Mouse (Mus musculus) ovary, postnatal 10 days (tissue): ENCODE results near the gene Timeless.
"Not testable (repeated sequence)": the region's sequence is repeated elsewhere in the genome, so short reads cannot be mapped to it uniquely, and the experiment has no call there.

Experiments used
- DNase-seq: peaks from one replicate; pipeline ENCODE4 v3.0.0; 2022; ENCODE audit warnings: low spot score

Timeless gene

DNA sequence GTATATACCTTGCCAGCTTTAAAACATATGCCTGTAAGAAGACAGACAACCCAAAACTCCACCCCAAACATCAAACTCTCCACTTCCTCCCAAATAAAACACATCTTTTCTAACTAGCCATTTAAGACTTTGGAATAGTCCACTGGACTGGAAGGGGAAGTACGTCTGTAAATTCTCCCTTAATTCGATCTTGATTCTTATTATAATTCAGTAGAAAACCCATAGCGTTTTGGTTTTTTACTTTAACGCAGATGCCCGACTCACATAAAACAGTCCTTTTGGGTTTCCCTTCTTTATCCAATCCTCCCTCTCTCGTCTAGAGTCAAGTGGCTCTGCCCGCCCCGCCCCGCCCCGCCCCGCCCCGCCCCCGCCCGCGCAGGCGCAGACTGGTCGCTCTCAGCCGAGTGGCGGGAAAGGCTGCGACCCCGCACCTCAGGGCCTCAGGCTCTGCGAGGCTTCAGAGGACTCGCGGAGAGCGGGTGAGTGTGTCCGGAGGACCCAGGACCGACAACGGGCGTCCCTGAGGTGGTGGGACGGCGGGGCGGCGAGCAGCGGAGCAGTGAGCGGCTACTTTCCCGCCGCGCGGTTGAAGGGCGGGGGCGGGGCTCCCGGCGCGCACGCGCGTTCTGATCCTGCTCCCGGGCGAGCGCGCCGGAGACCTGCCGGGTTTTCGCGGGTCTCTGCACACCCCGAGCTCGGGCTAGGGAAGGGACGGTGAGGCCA is at the start of gene Timeless:
Gene Timeless, plus strand, starts transcription at position 369 of the 723 bp plus-strand sequence.
- DNase-seq, result peak; percentile 89

DNA sequence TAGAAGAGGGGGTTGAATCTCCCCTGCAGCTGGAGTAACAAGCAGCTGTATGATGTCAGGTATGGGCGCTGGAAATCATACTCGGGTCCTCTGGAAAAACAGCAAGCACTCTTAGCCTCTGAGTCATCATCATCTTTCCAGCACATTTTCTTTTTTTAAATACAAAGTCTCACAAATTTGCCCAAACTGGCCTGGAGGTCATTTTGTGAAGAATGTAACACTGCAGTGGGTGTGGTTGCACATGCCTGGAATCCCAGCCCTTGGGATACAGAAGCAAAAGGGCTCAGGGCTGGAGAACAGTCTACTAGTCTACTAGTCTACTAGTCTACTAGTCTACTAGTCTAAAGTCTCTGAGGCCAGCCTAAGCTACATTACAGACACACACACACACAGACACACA is 47.6 kb upstream of the Timeless start:
- no peak for DNase-seq

DNA sequence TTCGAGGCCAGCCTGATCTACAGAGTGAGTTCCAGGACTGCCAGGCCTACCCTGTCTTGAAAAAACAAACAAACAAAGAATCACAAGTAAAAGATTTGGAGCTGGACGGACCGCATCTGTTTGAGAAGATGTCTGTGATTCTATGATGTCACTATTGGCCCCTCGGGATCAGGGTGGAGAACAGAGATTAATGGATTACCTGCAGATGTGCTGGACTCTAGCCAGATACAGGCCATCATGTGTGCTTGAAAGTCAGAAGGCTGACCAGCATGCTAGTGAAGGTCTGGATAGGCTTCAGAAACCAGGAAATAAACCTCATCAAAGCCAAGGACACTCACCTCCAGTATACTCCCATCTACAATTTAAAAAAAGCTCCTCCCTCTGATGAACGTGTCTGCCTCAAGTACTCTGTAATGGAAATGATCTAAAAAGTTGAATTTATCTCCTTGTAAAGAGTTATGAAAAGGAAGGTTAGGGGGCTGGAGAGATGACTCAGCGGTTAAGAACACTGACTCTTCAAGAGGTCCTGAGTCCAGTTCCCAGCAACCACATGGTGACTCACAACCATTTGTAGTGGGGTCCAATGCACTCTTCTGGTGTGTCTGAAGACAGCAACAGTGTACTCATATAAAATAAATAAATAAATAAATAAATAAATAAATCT is 46.5 kb upstream of the Timeless start:
- no peak for DNase-seq

DNA sequence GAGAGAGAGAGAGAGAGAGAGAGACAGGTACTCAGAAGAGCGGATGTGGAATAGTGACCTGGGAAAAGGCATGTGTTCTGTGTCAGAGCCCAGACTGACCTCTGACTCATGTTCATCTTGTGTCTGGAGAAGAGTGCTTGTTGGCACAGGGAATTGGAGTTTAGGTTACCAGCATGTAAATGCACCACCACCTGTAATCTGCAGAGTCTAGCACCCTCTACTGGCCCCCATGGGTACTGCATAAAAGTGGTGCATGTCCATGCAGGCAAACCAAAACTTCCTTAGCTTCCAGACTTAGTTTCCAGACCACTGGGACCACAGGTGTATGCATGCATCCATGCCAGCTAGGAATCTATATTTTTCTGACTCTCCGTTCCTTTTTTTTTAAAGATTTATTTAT is 45.9 kb upstream of the Timeless start:
- peak; percentile 63 for DNase-seq

DNA sequence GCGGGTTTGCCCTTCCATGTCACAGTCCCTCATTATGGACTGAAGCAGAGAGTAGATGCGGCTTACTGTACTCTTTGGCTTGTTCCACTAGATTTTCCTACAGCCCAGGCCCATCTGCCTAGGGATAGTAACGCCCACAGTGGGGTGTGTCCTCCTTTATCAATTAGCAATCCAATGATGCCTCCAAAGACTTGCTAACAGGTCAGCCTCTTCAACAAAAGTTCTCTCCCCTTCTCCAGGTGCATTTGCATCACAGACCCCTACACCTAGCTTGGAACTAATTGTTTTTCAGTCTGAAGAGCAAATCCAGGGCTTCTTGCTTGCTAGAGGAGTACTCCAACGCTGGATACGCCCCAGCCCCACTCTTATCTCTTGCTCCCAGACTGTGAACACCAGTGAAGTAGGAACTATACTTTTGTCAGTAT is 44.7 kb upstream of the Timeless start:
- DNase-seq, result no peak

DNA sequence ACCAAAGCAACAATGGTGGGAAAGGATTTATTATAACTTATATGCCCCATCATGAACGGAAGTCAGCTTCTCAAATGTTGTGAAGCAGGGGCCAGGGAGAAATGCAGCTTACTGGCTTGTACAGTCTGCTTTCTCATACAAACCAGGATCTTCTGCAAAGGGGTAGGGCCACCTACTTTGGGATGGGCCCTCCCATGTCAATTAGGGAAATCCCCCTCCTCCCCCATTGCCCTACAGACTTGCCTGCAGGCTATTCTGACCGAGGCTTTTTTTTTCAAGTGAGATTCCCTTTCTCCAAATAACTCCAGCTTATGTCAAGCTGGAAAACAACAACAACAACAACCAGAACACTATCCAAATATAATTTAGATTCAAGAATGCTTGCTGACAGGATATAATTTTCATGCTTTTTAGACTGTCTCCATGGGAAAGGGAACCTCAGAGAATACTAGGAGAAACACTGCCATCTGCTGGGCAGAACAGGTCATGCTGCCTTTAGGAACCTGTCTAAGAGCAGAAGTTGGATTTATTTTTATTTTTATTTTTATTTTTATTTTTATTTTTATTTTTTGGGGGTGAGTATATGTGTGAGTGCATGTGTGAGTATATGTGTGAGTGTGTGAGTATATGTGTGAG is 43.5 kb upstream of the Timeless start:
- DNase-seq, result peak; percentile 45

DNA sequence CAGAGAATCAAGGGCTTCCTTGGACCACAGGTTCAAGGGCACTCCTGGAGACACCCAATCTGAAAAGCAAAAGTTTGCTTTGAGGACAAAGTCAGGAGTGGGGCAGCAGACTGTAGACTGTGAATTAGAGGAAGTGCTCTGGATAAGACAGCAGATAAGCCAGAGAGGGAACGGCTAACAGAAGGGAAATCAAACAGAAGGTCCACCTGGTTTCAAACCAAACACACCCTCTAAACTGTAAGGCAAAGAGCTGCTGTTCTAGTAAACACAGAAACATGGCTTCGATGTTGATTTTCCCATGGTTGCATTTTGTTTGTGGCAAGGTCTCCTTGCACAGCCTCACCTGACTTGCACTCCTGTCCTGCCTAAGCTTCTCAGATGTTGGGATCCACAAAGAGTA is 40.4 kb upstream of the Timeless start:
- DNase-seq, result no peak

DNA sequence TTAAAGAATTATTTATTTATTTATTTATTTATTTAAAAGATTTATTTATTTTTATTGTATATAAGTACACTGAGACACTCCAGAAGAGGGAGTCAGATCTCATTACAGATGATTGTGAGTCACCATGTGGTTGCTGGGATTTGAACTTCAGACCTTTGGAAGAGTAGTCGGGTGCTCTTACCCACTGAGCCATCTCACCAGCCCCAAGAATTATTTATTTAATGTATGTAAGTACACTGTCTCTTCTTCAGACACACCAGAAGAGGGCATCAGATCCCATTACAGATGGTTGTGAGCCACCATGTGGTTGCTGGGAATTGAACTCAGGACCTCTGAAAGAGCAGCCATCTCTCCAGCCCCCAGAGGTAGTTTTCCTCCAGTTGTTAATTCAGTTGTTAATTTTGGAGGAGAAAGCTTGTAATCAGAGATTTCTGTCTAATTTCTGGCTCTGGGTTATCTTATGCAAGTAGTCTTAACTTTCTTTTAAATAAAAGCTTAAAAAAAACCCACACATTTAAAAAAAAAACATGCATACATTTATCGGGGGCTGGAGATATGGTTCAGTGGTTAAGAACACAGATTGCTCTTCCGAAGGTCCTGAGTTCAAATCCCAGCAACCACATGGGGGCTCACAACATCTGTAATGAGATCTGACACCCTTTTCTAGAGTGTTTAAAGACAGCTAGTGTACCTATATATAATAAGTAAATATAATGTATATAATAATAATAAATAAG is 39.7 kb upstream of the Timeless start:
- not testable (repeated sequence) for DNase-seq

DNA sequence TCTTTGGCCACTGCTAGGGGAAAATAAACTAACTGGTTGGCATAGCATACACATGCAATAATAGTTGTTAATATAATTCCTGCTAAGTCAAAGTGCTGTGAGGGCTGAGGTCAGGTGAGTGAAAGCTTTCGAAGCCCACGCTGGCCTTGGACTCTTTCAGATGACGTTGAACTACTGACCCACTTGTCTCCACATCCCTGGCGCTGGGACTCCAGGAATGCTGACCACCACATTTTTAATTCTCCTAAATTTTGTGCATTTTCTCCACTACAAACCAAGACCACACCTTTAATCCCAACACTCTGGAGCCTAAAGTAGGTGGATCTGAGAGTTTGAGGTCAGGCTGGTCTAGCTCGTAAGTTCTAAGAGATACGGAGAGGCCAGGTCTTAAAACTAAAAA is 38.8 kb upstream of the Timeless start:
- DNase-seq, result no peak

DNA sequence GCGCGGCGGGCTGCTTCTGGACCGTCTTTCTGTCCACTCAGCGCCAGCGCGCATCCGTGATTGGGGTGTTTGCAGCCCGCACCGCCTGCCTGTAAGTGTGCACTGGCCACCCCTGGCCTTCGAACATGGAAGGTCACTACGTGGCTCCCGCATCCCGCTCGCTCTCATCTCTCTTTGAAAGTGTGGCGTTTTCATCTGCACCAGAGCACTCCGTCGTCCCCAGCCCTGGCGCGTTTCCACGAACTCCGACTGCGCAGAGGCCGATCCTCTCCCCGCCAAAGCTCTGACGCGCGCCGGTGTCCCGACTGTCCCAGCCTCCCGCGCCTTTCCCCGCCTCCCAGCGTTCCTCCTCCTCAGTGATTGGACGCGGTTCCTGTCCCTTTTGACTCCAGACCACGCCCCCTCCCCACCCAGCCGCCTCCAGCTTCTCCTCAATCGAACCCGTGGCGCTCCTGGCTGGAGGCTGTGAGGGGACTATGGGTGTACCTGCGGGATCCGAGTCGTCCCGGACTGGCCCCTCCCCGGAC is 37.8 kb upstream of the Timeless start, which contains the start of gene Gls2:
Gene Gls2, plus strand, starts transcription at position 434 of the 527 bp plus-strand sequence.
- peak; percentile 91 for DNase-seq

DNA sequence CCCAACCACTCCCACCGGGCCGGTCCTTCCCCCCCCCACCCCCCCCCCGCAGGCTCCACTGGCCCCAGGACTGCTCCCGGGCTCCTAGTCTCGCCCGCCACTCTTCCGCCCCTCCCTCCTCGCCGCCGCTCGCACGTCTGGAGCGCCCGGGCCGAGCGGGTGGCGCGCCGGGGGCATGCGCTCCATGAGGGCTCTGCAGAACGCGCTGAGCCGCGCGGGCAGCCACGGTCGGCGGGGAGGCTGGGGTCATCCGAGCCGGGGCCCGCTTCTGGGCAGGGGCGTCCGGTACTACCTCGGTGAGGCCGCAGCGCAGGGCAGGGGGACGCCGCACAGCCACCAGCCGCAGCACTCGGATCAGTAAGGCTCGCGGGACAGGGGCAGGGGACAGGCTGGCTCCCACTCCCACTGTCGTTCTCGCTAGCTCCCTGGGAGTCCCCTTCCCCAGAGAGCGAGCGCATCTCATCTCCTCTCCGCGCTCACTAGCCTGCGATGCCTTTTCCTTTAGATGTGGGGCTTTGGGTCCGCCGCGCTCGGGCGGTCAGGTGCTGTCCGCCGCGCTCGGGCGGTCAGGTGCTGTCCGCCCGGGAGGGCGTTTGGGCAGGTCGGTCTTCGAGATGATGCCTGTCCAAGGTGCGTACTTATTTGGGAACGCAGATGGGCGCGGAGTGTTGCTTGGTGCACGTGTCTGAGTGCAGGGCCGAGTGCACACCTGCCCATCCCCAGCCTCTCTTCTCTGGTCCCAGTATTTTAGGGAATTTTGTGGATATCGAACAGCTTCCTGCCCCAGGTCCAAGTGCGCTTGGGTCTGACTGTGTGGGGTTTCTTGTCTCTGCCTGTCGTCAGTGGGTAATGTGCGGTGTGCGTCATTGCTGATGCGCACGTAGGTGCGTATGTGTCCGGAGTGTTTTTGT is 37.1 kb upstream of the Timeless start:
- DNase-seq, result peak; percentile 16

DNA sequence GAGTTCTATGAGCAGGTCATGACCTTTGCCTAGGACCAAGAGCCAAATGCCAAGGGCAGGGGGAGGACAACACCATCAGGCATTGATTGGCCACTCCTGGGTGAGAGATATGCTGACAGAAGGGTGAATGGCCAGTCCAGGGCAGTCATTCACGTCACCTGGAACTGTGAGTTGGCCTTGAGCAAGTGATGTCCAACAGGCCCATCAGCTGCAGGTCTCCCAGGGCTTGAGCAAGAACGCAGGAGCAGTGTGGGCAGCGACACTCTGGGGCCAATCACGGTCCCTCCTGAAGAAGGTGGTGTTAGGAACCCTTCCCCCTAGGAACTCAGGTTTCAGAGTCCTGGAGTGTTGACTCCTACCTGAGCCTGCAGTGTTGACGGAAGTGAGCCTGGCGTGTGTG is 30.0 kb upstream of the Timeless start:
- no peak for DNase-seq

DNA sequence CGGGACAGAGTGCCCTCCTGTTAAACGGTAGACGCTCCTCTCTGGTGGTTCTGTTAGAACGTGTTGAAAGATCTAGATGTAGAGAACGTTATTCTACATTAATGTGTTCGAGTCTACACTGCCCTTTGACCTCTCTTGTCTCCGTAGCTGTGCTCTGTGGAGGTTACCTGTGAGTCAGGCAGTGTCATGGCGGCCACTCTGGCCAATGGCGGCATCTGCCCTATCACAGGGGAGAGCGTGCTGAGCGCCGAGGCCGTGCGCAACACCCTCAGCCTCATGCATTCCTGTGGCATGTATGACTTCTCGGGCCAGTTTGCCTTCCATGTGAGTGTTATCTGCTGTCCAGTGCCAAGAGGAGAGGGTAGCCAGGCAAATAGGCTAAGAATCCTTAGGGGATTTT is 26.9 kb upstream of the Timeless start:
- no peak for DNase-seq

DNA sequence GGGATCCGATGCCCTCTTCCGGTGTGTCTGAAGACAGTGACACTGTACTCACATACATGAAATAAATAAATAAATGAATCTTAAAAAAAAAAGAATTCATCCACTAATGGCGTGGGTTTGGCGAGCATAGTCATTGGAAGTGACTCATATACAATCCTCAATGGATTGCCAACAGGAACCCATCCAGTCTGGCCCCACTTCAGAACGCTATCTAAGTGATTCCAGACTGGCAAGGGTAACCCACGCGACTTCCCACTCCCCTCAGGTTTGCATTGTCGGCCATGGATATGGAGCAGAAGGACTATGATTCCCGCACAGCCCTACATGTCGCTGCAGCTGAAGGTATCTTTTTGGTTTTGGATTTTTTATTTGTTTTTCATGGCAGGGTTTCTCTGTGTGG is 23.5 kb upstream of the Timeless start:
- DNase-seq, result no peak

DNA sequence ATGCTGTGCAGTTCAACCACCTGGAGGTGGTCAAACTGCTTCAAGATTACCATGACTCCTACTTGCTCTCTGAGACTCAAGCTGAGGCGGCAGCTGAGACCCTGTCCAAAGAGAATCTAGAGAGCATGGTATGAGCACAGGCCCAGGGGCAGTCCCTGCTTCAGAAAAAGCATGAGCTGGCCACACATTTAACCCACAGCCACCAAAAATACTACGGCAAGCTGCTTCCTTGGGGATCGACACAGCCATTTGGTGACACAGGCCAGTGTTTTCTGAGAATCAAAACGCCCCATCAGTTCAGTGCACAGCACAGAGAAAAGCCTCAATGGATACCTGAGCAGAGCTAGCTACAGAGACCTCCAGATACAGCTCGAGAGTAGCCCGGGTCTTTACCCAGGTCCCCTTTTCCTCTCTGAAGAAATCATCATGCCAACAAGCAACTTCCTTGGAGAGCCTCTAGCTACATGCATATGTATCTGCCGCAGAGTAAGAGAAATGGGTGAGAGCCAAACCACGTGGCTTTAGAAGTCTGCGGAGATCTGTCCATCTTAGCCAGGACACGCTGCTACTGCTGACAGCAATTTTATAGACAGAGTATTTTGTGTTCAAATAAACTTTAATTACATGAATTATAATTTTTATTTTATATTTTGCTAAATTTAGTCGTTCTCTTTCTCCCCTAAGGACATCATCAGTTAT is 22.4 kb upstream of the Timeless start:
- no peak for DNase-seq

DNA sequence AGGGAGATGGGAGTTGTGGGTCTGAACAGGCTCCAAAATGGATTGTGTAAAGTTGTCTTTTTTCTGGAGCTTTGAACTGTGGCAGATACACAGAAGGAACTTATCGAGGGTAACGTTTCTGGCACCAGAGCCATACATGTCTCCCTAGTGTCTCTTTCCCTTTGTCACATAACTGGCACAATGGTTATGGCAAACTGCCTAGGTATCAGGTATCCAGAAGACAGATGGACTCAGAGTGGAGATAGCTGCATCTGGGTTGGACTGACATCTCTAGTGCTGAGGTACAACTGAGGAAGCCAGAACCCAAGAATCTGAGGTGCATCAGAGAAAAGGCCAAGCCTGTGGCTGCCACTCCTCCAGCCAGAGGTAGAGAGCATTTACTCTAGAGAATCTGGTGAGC is 21.7 kb upstream of the Timeless start:
- DNase-seq, result no peak

DNA sequence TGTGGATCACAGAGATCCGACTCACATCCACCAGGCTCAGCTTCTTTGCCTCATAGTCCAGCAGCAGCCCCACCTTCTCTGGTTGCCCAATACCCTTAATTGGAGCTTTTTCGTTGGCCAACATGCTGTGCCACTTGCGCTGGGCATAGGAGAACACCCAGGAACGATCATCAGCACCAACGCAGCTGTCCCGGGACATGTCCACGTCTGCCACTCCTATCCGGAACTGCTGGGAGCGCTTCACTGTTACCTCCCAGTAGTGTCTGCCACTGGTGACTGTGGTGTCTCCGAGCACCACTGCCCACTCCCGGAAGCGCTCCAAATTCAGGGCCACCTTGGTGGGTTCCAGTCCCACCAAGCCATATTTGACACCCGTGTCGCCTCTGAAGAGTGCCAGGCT is 20.9 kb upstream of the Timeless start:
- no peak for DNase-seq

DNA sequence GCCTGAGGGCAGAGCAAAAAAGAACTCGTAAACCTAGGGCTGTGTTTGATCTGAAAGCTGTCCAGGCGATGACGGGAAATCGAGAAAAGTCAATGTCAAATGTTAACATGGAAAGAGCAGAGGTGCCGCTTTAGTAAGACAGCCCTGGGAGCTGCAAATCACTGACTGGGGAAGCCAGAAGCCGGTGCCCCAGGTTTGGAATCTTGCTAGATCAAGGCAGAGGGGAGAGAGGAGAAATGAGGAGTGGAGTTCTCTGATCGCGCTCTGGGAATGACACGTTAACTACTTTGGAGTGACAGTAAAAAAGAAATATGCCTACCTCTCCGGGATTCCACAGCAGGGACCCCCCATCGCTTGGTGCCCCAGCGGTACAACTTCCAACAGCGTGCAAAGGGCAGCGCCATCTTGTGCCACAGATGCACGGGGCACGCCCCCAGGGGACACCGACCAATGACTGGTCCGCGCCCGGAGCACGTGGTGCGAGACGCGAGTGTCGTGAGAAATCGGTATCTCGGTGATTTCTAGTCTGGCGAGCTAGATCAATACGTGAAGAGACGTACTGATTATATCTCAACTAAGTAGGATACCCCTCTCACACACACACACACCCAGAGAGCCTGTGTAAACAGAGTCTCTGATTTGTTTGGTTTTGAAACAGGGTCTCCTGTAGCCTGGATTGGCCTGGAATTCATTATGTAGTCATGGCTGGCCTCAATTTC is 20.3 kb upstream of the Timeless start, which contains the start of gene Spryd4:
Gene Spryd4, minus strand, starts transcription at position 418 of the 719 bp plus-strand sequence.
- peak; percentile 82 for DNase-seq

DNA sequence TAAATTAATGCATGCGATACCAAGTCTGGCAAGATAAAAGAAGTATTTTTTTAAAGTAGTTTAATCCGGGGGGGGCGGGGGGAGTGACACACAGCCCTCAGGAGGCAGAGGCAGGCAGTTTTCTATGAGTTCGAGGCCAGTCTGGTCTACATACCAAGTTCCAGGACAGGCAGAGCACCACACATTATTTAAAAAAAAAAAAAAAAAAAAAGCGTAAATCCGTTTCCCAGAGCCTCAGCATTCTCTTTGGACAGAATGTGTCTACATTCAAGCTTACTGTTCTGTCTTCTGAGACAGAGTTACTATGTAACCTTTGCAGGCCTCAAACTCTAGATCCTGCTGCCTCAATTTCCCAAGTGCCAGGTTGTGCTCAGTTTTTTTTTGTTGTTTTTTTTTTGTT is 19.7 kb upstream of the Timeless start:
- no peak for DNase-seq

DNA sequence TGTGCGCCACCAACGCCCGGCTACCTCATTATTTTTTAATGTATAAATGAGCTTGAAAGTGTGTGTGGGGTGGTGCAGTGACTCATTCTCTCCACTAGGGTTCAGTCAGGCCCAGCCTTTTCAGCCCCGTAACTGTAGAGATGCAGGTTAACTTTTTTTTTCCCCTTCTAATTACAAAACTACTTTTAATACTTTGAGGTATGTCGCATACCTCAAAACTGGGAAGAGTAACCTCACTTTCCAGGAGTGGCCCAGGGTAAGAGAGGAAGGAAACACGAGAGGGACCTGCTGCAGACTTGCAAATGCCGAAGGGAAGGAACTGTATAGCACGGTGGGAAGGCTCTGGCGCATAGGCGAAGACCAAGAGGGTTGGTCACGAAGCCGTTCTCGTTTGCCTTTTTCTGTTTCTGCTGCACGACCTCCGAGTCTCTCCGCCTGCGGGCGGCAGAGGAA is 19.0 kb upstream of the Timeless start:
- DNase-seq, result peak; percentile 6
